Mouse (Mus musculus) limb, embryonic 11.5 days (tissue): Measurements from ENCODE around the gene Cd247. TPM values are rescaled to one million over a fixed set of nuclear protein-coding genes. Genes with fewer than 3 reads are reported as not detected.

ENCODE experiments used
- ATAC-seq: fragments of 200-750 bp; cut with Nextera tagmentation; 2 replicates; pipeline ENCODE4 v1.8.0; 2017; ENCODE audit warnings: low read depth; ENCODE audit not compliant: insufficient number of reproducible peaks, low FRiP score, low TSS enrichment
- DNase-seq: peaks from one replicate; pipeline ENCODE4 v3.0.0-alpha.2; 2015; ENCODE audit warnings: low spot score
- H3K27ac ChIP-seq: fragments of 300-500 bp; sonication (generic); replicated peaks from 2 replicates; pipeline ENCODE4 v1.5.1; 2014; ENCODE audit warnings: low read depth, mild to moderate bottlenecking, low read length
- H3K27me3 ChIP-seq: fragments of 300-500 bp; sonication (generic); 2 replicates; pipeline ENCODE4 v1.6.1; 2014; ENCODE audit warnings: mild to moderate bottlenecking, low read length, mixed read lengths; ENCODE audit not compliant: control insufficient read depth, insufficient read depth
- H3K36me3 ChIP-seq: fragments of 300-500 bp; sonication (generic); 2 replicates; pipeline ENCODE4 v1.6.1; 2014; ENCODE audit warnings: mild to moderate bottlenecking, low read length, moderate library complexity, mixed read lengths; ENCODE audit not compliant: control insufficient read depth, insufficient read depth
- H3K4me1 ChIP-seq: fragments of 300-500 bp; sonication (generic); 2 replicates; pipeline ENCODE4 v1.6.1; 2014; ENCODE audit warnings: low read length, mixed read lengths; ENCODE audit not compliant: control insufficient read depth, insufficient read depth
- H3K4me2 ChIP-seq: fragments of 300-500 bp; sonication (generic); 2 replicates; pipeline ENCODE4 v1.6.1; 2014; ENCODE audit warnings: low read depth, mild to moderate bottlenecking, moderate library complexity; ENCODE audit not compliant: severe bottlenecking
- H3K4me3 ChIP-seq: fragments of 300-500 bp; sonication (generic); 2 replicates; pipeline ENCODE4 v1.5.1; 2014; ENCODE audit warnings: low read depth, low read length
- H3K9ac ChIP-seq: fragments of 300-500 bp; sonication (generic); 2 replicates; pipeline ENCODE4 v1.6.1; 2014; ENCODE audit warnings: mild to moderate bottlenecking, low read length
- H3K9me3 ChIP-seq: fragments of 300-500 bp; sonication (generic); 2 replicates; pipeline ENCODE4 v1.6.1; 2016; ENCODE audit warnings: low read length; ENCODE audit not compliant: control insufficient read depth
- WGBS: fragments of 180-500 bp; shearing (Covaris S2); extraction: QIAGEN DNeasy Blood & Tissue Kit; methylation state at CpG from one replicate; pipeline ENCODE4 v1.1.7; 2014; 5-methylcytosine and 5-hydroxymethylcytosine counted together
- polyA plus RNA-seq: library from polyadenylated mRNA; unstranded; fragments of >200 nt; fragmentation: Nextera tagmentation; extraction: Ambion mirVana; gene quantifications from 2 replicates; pipeline ENCODE4 v1.2.1, GENCODE M21; 2014

The Cd247 gene
- polyA plus RNA-seq, 1 experiment from 2014 or later = 1.6 TPM

DNA sequence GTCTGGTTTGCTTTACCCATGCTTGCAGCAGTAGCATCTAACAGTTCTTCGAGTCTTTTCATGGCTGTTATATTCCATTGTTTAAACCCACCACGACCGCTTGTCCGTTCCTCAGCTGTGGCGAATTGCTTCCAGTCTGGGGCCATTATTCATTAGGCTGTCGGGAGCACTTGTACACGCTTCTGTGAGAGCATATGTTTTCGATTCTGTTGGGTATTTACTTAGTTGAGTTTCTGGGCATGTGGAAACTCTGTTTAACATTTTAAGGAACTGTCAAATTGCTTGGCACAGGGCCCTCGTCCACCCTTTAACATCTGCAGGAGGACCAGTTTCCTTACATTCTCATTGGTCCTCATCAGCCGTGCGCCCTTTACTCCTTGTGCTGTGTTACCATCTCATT, 2.2 kb upstream of the Cd247 start:
- Histone ChIP-seq H3K36me3 (no peaks in the 10 kb centered on the region), H3K27ac (no peak overlapping the region), H3K4me1 (peaks cover 11% of the 10 kb centered on the region), H3K27me3 (no peaks in the 10 kb centered on the region), H3K4me3 (no peak overlapping the region), H3K9me3 (no peaks in the 10 kb centered on the region), H3K9ac (no peak overlapping the region), H3K4me2 (no peak overlapping the region; the same call in 1 of the 2 replicates)
- DNase-seq (peak; percentile 76), ATAC-seq (peak; percentile 54; the same call in 1 of the 2 replicates)
- WGBS = 17% methylated on average over 11 of the region's 11 CpGs

DNA sequence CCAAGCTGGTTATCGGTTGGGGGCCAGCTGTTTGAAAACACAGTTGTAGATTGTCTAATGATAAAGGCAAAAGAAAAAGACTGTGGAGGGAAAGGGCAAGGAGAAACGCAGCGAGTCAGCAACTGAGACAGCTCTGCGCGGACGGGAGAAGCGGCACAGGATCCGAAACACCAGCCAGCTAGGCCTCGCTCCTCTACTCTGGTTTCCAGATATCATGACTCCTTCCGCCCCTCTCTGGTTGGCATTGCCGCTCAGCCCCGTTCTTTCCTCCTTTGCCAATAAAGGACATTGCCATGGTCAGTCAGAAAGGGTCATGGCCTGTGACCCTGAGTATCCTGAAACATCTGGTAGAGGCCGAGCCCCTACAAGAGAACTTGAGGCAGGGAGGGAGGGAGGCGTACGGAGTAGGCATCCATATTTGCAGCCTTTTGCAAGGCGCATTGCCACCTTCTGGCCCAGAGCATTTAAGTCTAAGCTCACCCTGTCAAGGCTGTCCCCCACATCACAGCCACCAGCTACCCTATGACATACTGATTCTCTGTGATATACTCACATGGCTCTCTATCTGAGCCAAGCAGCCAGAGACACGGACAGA, 682 bp downstream of the Cd247 start:
- no peak for DNase-seq

DNA sequence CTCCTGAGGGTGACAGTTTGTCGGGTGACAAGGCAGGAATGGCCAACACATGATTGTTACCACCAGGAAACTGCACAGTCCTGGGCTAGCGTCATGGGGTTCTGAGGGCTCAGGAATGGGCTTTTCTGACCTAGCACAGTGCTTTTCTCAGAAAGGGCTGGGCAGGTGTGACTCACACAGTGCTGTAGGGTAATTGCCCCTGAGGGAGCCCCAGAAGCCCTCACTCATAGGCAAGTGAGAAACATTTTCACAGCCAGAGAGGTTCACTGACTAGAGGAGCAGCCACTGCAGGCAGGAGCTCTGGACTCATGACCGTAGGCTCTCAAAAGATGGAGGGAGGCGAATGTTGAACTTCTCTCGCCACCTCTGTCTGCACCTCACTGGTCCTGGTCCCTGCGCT, 1.5 kb downstream of the Cd247 start:
- Histone ChIP-seq H3K27me3 (no peaks in the 10 kb centered on the region), H3K9ac (no peak overlapping the region), H3K4me3 (no peak overlapping the region), H3K4me2 (no peak overlapping the region), H3K27ac (no peak overlapping the region), H3K4me1 (peaks cover 11% of the 10 kb centered on the region), H3K9me3 (no peaks in the 10 kb centered on the region), H3K36me3 (no peaks in the 10 kb centered on the region)
- no peak for DNase-seq
- ATAC-seq = no peak
- 71% methylated on average over 6 of the region's 6 CpGs for WGBS

More for the DNA sequence above, 682 bp downstream of the Cd247 start:
- no peak overlapping the region for H3K4me3 ChIP-seq
- H3K4me1 ChIP-seq = peaks cover 11% of the 10 kb centered on the region
- H3K4me2 ChIP-seq = no peak overlapping the region
- WGBS = 81% methylated on average over 17 of the region's 17 CpGs
- no peak overlapping the region for H3K9ac ChIP-seq
- no peaks in the 10 kb centered on the region for H3K36me3 ChIP-seq
- H3K27ac ChIP-seq = no peak overlapping the region
- no peaks in the 10 kb centered on the region for H3K27me3 ChIP-seq
- no peaks in the 10 kb centered on the region for H3K9me3 ChIP-seq
- no peak for ATAC-seq

DNA sequence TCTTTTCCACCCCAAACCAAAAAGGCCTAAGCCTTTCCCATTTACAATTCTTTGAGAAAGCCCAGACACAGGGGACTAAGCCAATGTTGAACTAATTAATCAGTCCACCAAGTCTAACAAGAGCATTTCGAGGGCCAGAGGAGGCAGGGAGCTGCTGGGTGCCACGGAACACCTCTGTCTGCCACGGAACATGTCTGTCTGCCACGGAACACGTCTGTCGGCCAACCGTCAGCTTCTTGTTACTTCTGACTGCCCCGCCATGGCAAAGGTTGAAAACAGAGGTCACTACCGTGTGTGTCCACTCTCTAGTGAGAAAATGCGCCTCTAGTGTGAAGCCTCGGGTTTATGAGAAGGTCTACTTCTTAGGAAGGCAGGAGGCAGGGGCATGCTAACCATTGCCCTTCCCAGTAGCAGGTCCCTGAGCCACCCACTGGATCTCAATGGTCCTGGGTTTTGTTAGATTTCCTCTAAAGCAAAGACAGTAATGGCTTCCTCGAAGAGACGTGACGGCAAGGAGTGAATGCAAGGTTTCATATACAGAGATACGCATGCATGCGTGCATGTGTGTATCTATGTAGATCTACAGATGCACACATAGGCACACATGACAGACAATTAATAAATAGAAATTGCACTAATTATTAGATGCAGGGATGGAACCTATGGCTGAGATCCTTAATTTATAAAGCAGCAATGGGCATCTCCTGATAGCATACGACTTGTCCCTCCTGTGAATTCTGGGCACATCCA, 2.2 kb downstream of the Cd247 start:
- Histone ChIP-seq H3K9me3 (no peaks in the 10 kb centered on the region), H3K27me3 (no peaks in the 10 kb centered on the region), H3K4me2 (no peak overlapping the region), H3K4me3 (no peak overlapping the region), H3K4me1 (peaks cover 11% of the 10 kb centered on the region), H3K9ac (no peak overlapping the region), H3K27ac (no peak overlapping the region), H3K36me3 (no peaks in the 10 kb centered on the region)
- 88% methylated on average over 17 of the region's 17 CpGs for WGBS
- DNase-seq (no peak), ATAC-seq (no peak)

DNA sequence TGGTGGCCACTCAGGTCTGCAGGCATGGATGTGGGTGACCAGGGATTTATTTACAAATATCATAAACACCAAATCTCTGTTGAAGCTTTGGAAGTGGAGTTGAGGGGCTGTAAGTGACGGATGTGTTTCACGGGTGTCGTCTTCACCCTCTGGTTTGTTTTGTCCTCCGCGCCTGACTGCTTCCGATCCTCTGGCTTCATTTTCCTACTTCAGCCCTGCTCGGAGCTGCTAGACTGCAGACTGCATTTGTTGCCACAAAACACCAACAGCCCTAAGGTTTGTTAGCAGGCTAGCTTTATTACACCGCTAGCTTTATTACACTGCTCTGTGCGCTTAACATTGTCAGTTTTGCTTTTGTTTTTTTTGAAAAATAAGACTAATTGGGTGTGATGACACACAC, 2.9 kb downstream of the Cd247 start:
- Histone ChIP-seq H3K9me3 (no peaks in the 10 kb centered on the region), H3K4me3 (no peak overlapping the region), H3K4me1 (peaks cover 10% of the 10 kb centered on the region), H3K27me3 (no peaks in the 10 kb centered on the region), H3K4me2 (no peak overlapping the region), H3K27ac (no peak overlapping the region), H3K9ac (no peak overlapping the region), H3K36me3 (no peaks in the 10 kb centered on the region)
- 90% methylated on average over 9 of the region's 9 CpGs for WGBS
- ATAC-seq (no peak), DNase-seq (no peak)

DNA sequence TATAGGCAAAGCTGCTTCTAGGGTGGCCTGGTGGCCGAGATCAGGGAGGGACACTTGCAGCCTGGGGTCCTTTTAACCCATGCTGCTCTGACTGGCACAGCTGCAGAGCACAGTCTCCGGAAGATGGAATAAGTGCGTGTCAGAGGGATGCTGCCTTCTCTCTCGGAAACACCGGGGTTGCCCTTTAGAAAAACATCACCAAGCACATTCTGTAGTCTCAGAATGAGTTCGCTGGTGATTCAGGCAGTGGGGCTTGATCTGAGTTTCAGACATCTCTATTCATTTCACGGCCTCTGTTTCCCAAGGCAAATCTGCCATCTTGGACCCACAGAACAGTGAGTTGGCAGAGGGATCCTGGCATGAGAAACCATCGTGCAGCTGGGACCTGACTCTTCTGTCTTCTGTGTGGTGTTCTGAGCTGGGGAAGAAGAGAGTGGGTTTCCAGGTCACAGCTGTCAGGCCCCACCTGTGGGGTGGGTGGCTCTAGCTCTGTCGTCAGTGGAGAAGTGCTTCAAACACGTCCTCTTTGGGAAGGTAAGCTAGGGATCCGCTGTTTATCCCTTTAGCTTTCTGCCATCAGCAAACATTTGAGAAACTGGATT, 13.3 kb downstream of the Cd247 start:
- Histone ChIP-seq H3K4me3 (no peak overlapping the region), H3K27ac (no peak overlapping the region), H3K9me3 (no peaks in the 10 kb centered on the region), H3K9ac (no peak overlapping the region), H3K4me1 (peaks cover 8% of the 10 kb centered on the region), H3K27me3 (no peaks in the 10 kb centered on the region), H3K4me2 (no peak overlapping the region), H3K36me3 (no peaks in the 10 kb centered on the region)
- WGBS = 86% methylated on average over 11 of the region's 11 CpGs
- ATAC-seq (no peak), DNase-seq (no peak)

DNA sequence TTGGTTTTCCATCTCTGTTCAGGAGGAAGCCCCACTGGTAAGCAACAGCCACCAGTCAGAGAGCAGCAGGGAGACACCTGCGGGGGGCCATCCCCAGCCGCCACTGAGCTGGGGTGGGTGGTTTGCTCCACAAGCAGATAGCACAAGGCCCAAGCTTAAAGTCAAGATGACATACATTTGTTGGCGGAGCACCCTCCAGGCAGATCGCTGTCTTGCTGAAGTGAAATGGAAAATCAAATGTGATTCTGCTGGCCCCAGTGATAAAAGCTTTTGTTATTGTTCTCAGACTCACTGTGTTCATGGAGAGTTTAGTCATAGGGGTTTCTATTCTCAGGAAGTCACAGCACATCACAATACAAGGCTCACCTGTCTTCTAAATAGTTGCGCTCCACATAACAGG, 14.6 kb downstream of the Cd247 start:
- H3K9me3 ChIP-seq = no peaks in the 10 kb centered on the region
- H3K4me2 ChIP-seq = no peak overlapping the region
- H3K36me3 ChIP-seq = no peaks in the 10 kb centered on the region
- no peak for DNase-seq
- H3K27ac ChIP-seq = no peak overlapping the region
- 93% methylated on average over 5 of the region's 5 CpGs for WGBS
- no peaks in the 10 kb centered on the region for H3K27me3 ChIP-seq
- H3K4me3 ChIP-seq = no peak overlapping the region
- H3K4me1 ChIP-seq = peaks cover 8% of the 10 kb centered on the region
- no peak overlapping the region for H3K9ac ChIP-seq
- ATAC-seq = no peak

DNA sequence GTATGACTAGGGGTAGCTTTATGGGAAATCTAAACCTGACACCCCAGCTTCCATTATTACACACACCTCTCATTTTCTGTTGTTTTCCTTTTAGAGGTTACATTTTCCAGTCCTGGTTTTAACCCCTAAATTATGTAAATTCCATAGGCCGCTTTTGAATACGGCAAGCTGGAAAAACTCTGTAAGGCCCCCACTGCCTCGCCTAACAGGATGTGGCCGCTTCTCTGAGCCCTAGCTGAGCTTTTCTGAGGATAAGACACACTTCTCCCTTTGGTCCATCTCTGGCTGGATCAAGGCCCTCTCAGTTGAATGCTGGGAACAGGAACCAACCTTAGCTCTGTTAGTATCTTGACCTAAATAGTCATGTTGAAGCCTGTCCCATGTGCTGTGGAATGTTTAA, 15.7 kb downstream of the Cd247 start:
- H3K36me3 ChIP-seq = no peaks in the 10 kb centered on the region
- WGBS = 86% methylated on average over 4 of the region's 4 CpGs
- no peaks in the 10 kb centered on the region for H3K27me3 ChIP-seq
- H3K9me3 ChIP-seq = no peaks in the 10 kb centered on the region
- H3K4me1 ChIP-seq = peaks cover 8% of the 10 kb centered on the region
- ATAC-seq = no peak
- H3K4me3 ChIP-seq = no peak overlapping the region
- H3K27ac ChIP-seq = no peak overlapping the region
- H3K9ac ChIP-seq = no peak overlapping the region
- no peak for DNase-seq
- H3K4me2 ChIP-seq = no peak overlapping the region
